9 mouse cellular contexts compared by ENCODE assay signal in the genomic region with DNA sequence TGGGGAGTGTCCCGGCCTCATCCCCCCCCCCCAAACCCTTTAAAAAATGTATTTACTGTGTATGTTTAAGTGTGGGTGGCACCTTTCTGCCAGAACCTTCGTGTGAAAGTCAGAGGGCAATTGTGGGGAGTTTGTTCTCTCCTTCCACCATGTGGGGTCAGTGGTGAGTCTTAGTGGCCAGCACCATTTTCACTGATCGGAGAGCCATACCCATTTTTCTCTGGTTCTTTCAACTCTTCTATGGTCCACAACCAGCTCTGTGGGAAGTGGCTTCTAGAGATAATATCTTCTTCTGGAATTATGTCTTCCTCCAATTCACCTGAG. TPM values are rescaled to one million over a fixed set of nuclear protein-coding genes. Genes with fewer than 3 reads are reported as not detected.
DNase-seq lines count a peak whose midpoint lies in the region; TF ChIP-seq lines count a peak whose summit lies in the region.
"Had no signal": no experiment of that assay in that cellular context is flagged by ENCODE, and none has a peak within 500 bp of the region (broad histone marks: within the 10 kb centered on the region; RNA-seq: fewer than 3 reads in every experiment).

No protein-coding gene starts in this region.

- TF ChIP-seq CTCF in left cerebral cortex, adult 2 months (IDR thresholded peaks at IDR 0.05), result peak; percentile 43

- H3K4me3 ChIP-seq in left cerebral cortex, adult 2 months, result no peak overlapping the region
- H3K4me3 ChIP-seq: midbrain, embryonic 12.5 days had no signal

- intact Hi-C loops in left cerebral cortex, adult 2 months (cut with DNase I), result loop anchor here (1.0 to 2.0 kb wide), 2 partner anchors 57 to 115 kb away; no protein-coding TSS in a partner anchor

- H3K27ac ChIP-seq in left cerebral cortex, adult 2 months, result no peak overlapping the region
- H3K27ac ChIP-seq: midbrain, embryonic 12.5 days had no signal

- peak; percentile 58 for DNase-seq in adrenal gland, postnatal 14 days
- no peak for DNase-seq in adrenal gland, adult 8-10 months
- no peak for DNase-seq in left cerebral cortex, adult 2 months (ENCODE audit: extremely low spot score in 1 of 2, low spot score in 2 of 2)
- no peak for DNase-seq in left cerebral cortex, adult 8-10 months (ENCODE audit: low spot score in 2 of 2)
- peak; percentile 11 for DNase-seq in embryo, embryonic 11.5 days (ENCODE audit: low read depth, low spot score)
- peak; percentile 65 for DNase-seq in lung, postnatal 10 days
- no peak for DNase-seq in right cerebral cortex, adult 2 months (ENCODE audit: low spot score in 2 of 2)
- no peak for DNase-seq in layer of hippocampus, adult 8-10 months (ENCODE audit: low spot score in 2 of 2)

RNA-seq across cellular contexts. Expression of gene C3, which starts 8.1 kb away (rescaled TPM):
- total RNA-seq in adrenal gland, postnatal 14 days (2021), result 181 and 603 TPM in 2 replicates
- 1,000 to 10,000 TPM in 1 of 4 experiments, 100 to 1,000 TPM in 1, 10 to 100 TPM in 2; 36.4 to 1,135 (median 245) TPM for total RNA-seq in adrenal gland, adult 8-10 months (2022)
- total RNA-seq in left cerebral cortex, adult 2 months (2021), result under 1 TPM; 0.29 to 0.42 TPM
- total RNA-seq in left cerebral cortex, adult 8-10 months (2022), result 1 to 10 TPM in 3 of 4 experiments, under 1 TPM in 1; 0.94 to 3.9 (median 1.3) TPM
- total RNA-seq in layer of hippocampus, adult 8-10 months (2022), result 10 to 100 TPM in 2 of 4 experiments, 1 to 10 TPM in 2; 2.2 to 19.0 (median 8.9) TPM

RNA-seq across cellular contexts. Expression of gene Tnfsf14, which starts 25.9 kb away (rescaled TPM):
- total RNA-seq in adrenal gland, postnatal 14 days (2021), result 0.19 and 0.53 TPM in 2 replicates
- total RNA-seq in adrenal gland, adult 8-10 months (2022), result under 1 TPM in 2 of 4 experiments, not detected in 2; 0.16 to 0.17 TPM
- total RNA-seq in left cerebral cortex, adult 2 months (2021), result not detected
- not detected for total RNA-seq in left cerebral cortex, adult 8-10 months (2022)
- total RNA-seq in layer of hippocampus, adult 8-10 months (2022), result not detected

RNA-seq across cellular contexts. Expression of gene Gpr108, which starts 28.4 kb away (rescaled TPM):
- total RNA-seq in adrenal gland, postnatal 14 days (2021), result 54.2 and 56.4 TPM in 2 replicates
- total RNA-seq in adrenal gland, adult 8-10 months (2022), result 100 to 1,000 TPM in 3 of 4 experiments, 10 to 100 TPM in 1; 98.6 to 107 (median 102) TPM
- 10 to 100 TPM; 24.4 to 24.7 TPM for total RNA-seq in left cerebral cortex, adult 2 months (2021)
- total RNA-seq in left cerebral cortex, adult 8-10 months (2022), result 10 to 100 TPM; 26.5 to 27.8 (median 27.5) TPM
- 10 to 100 TPM; 25.7 to 28.6 (median 28.3) TPM for total RNA-seq in layer of hippocampus, adult 8-10 months (2022)

RNA-seq across cellular contexts. Expression of gene Trip10, which starts 29.4 kb away (rescaled TPM):
- 38.5 and 45.1 TPM in 2 replicates for total RNA-seq in adrenal gland, postnatal 14 days (2021)
- 10 to 100 TPM; 57.1 to 89.6 (median 72.8) TPM for total RNA-seq in adrenal gland, adult 8-10 months (2022)
- 10 to 100 TPM in 1 of 2 experiments, 1 to 10 TPM in 1; 9.9 to 10.5 TPM for total RNA-seq in left cerebral cortex, adult 2 months (2021)
- total RNA-seq in left cerebral cortex, adult 8-10 months (2022), result 1 to 10 TPM; 6.9 to 9.1 (median 8.1) TPM
- 10 to 100 TPM in 3 of 4 experiments, 1 to 10 TPM in 1; 8.1 to 12.3 (median 11.6) TPM for total RNA-seq in layer of hippocampus, adult 8-10 months (2022)

RNA-seq across cellular contexts. Expression of gene Vav1, which starts 59.1 kb away (rescaled TPM):
- total RNA-seq in adrenal gland, postnatal 14 days (2021), result 2.8 and 9.7 TPM in 2 replicates
- total RNA-seq in adrenal gland, adult 8-10 months (2022), result 1 to 10 TPM; 3.0 to 6.2 (median 4.1) TPM
- total RNA-seq in left cerebral cortex, adult 2 months (2021), result 1 to 10 TPM; 3.1 to 3.5 TPM
- total RNA-seq in left cerebral cortex, adult 8-10 months (2022), result 1 to 10 TPM; 2.9 to 9.2 (median 5.0) TPM
- 10 to 100 TPM in 2 of 4 experiments, 1 to 10 TPM in 2; 3.3 to 17.4 (median 10.0) TPM for total RNA-seq in layer of hippocampus, adult 8-10 months (2022)

Comparison
In these comparisons a context has a peak if more than half of its experiments do, and no peak if none do; other contexts are left out.
1. DNase-seq: peak in adrenal gland, postnatal 14 days (single experiment), embryo, embryonic 11.5 days (single experiment) and lung, postnatal 10 days (single experiment); none in adrenal gland, adult 8-10 months (single experiment), left cerebral cortex, adult 2 months (0 of 2), left cerebral cortex, adult 8-10 months (0 of 2), right cerebral cortex, adult 2 months (0 of 2) and layer of hippocampus, adult 8-10 months (0 of 2).